Mouse (Mus musculus): ENCODE measurements at regions not wholly inside any gene's neighbourhood (a gene's known extent, or its start where the extent isn't known, plus 50 kb on each side); places are given as distances from the start of the nearest gene placed in this dataset.

DNA sequence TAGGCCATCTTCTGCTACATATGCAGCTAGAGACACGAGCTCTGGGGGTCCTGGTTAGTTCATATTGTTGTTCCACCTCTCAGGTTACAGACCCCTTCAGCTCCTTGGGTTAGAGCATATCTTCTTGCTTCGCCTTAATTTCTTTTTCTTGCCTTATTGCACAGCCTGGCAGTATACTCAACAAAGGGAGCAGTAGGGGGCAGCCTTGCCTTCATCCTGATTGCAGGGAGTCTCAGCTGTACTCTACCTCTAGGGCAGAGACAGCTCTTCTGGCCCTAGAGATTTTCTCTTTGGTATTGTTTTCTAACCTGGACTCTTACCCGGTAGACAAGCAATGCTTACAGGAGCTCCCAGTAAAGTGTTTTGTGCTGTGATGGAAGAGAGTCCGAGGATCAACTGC, 161.1 kb upstream of the Rpl34 start:
- ATAC-seq (ENCODE audit: low FRiP score) = no peak
- no peak overlapping the region for H3K4me2 ChIP-seq (replicated peaks; ENCODE audit: low read depth, low read length)
- no peak overlapping the region for H3K4me3 ChIP-seq (ENCODE audit: low read depth, low read length)
- H3K9me3 ChIP-seq (ENCODE audit: control insufficient read depth, low read length) = no peaks in the 10 kb centered on the region
- H3K27ac ChIP-seq (ENCODE audit: low read depth, low read length) = no peak overlapping the region
- H3K4me1 ChIP-seq (replicated peaks; ENCODE audit: control insufficient read depth, insufficient read depth, low read length) = no peaks in the 10 kb centered on the region
- DNase-seq (ENCODE audit: low spot score) = no peak
- no peak overlapping the region for H3K9ac ChIP-seq (ENCODE audit: low read depth, low read length)
- 83% methylated on average over 4 of the region's 4 CpGs for whole genome bisulfite sequencing
- H3K36me3 ChIP-seq (ENCODE audit: control insufficient read depth, insufficient read depth, low read length) = no peaks in the 10 kb centered on the region
- no peaks in the 10 kb centered on the region for H3K27me3 ChIP-seq (ENCODE audit: control insufficient read depth, insufficient read depth, low read length)

DNA sequence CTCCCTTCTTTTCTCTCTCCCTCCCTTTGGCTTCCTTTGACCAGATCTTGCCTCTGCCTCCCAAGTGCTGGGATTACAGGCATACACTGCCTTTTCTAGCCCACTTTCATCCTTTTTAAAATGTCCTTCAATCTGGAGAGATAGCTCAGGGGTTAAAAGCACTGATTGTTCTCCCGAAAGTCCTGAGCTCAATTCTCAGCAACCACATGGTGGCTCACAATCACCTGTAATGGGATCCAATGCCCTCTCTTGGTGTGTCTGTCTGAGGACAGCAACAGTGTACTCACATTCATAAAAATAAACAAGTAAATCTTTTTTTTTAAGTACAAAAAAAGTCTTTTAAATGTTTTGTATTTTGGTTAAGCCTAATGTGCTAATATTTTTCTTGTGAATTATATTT, 158.4 kb upstream of the Rpl34 start:
- DNase-seq (ENCODE audit: low spot score) = no peak
- ATAC-seq (ENCODE audit: low FRiP score) = no peak

GRCm38 (mm10) chr3:130887540-130888312, 157.5 kb upstream of the Rpl34 start:
- ATAC-seq (ENCODE audit: low FRiP score) = no peak

More for the DNA sequence above, 158.4 kb upstream of the Rpl34 start:
- Histone ChIP-seq H3K4me3 (ENCODE audit: low read depth, low read length) (no peak overlapping the region), H3K9ac (ENCODE audit: low read depth, low read length) (no peak overlapping the region), H3K4me1 (replicated peaks; ENCODE audit: control insufficient read depth, insufficient read depth, low read length) (no peaks in the 10 kb centered on the region), H3K36me3 (ENCODE audit: control insufficient read depth, insufficient read depth, low read length) (no peaks in the 10 kb centered on the region), H3K27ac (ENCODE audit: low read depth, low read length) (no peak overlapping the region), H3K27me3 (ENCODE audit: control insufficient read depth, insufficient read depth, low read length) (no peaks in the 10 kb centered on the region), H3K9me3 (ENCODE audit: control insufficient read depth, low read length) (no peaks in the 10 kb centered on the region), H3K4me2 (replicated peaks; ENCODE audit: low read depth, low read length) (no peak overlapping the region)
- 100% methylated on average over 1 of the region's 1 CpGs for WGBS

GRCm38 (mm10) chr3:130885974-130886373, 155.8 kb upstream of the Rpl34 start:
- no peak for DNase-seq (ENCODE audit: low spot score)
- no peaks in the 10 kb centered on the region for H3K36me3 ChIP-seq (ENCODE audit: control insufficient read depth, insufficient read depth, low read length)
- WGBS = 53% methylated on average over 6 of the region's 6 CpGs
- no peaks in the 10 kb centered on the region for H3K9me3 ChIP-seq (ENCODE audit: control insufficient read depth, low read length)
- H3K4me3 ChIP-seq (ENCODE audit: low read depth, low read length) = no peak overlapping the region
- no peak overlapping the region for H3K4me2 ChIP-seq (replicated peaks; ENCODE audit: low read depth, low read length)
- H3K9ac ChIP-seq (ENCODE audit: low read depth, low read length) = no peak overlapping the region
- no peaks in the 10 kb centered on the region for H3K4me1 ChIP-seq (replicated peaks; ENCODE audit: control insufficient read depth, insufficient read depth, low read length)
- ATAC-seq (ENCODE audit: low FRiP score) = no peak
- H3K27me3 ChIP-seq (ENCODE audit: control insufficient read depth, insufficient read depth, low read length) = no peaks in the 10 kb centered on the region
- H3K27ac ChIP-seq (ENCODE audit: low read depth, low read length) = no peak overlapping the region

More at GRCm38 (mm10) chr3:130887540-130888312, 157.5 kb upstream of the Rpl34 start:
- no peaks in the 10 kb centered on the region for H3K9me3 ChIP-seq (ENCODE audit: control insufficient read depth, low read length)
- H3K27me3 ChIP-seq (ENCODE audit: control insufficient read depth, insufficient read depth, low read length) = no peaks in the 10 kb centered on the region
- H3K27ac ChIP-seq (ENCODE audit: low read depth, low read length) = no peak overlapping the region
- H3K36me3 ChIP-seq (ENCODE audit: control insufficient read depth, insufficient read depth, low read length) = no peaks in the 10 kb centered on the region
- peak; percentile 27 for DNase-seq (ENCODE audit: low spot score)
- H3K4me2 ChIP-seq (replicated peaks; ENCODE audit: low read depth, low read length) = no peak overlapping the region
- no peak overlapping the region for H3K4me3 ChIP-seq (ENCODE audit: low read depth, low read length)
- H3K4me1 ChIP-seq (replicated peaks; ENCODE audit: control insufficient read depth, insufficient read depth, low read length) = no peaks in the 10 kb centered on the region
- WGBS = 85% methylated on average over 3 of the region's 3 CpGs
- H3K9ac ChIP-seq (ENCODE audit: low read depth, low read length) = no peak overlapping the region

GRCm38 (mm10) chr3:130884393-130884792, 154.2 kb upstream of the Rpl34 start:
- 89% methylated on average over 9 of the region's 9 CpGs for WGBS
- H3K36me3 ChIP-seq (ENCODE audit: control insufficient read depth, insufficient read depth, low read length) = no peaks in the 10 kb centered on the region
- H3K27ac ChIP-seq (ENCODE audit: low read depth, low read length) = no peak overlapping the region
- no peaks in the 10 kb centered on the region for H3K27me3 ChIP-seq (ENCODE audit: control insufficient read depth, insufficient read depth, low read length)
- no peak for ATAC-seq (ENCODE audit: low FRiP score)
- H3K4me1 ChIP-seq (replicated peaks; ENCODE audit: control insufficient read depth, insufficient read depth, low read length) = no peaks in the 10 kb centered on the region
- no peak overlapping the region for H3K9ac ChIP-seq (ENCODE audit: low read depth, low read length)
- DNase-seq (ENCODE audit: low spot score) = no peak
- H3K4me3 ChIP-seq (ENCODE audit: low read depth, low read length) = no peak overlapping the region
- no peak overlapping the region for H3K4me2 ChIP-seq (replicated peaks; ENCODE audit: low read depth, low read length)
- no peaks in the 10 kb centered on the region for H3K9me3 ChIP-seq (ENCODE audit: control insufficient read depth, low read length)

GRCm38 (mm10) chr3:130883928-130884327, 153.7 kb upstream of the Rpl34 start:
- no peaks in the 10 kb centered on the region for H3K4me1 ChIP-seq (replicated peaks; ENCODE audit: control insufficient read depth, insufficient read depth, low read length)
- H3K27me3 ChIP-seq (ENCODE audit: control insufficient read depth, insufficient read depth, low read length) = no peaks in the 10 kb centered on the region
- no peaks in the 10 kb centered on the region for H3K9me3 ChIP-seq (ENCODE audit: control insufficient read depth, low read length)
- H3K4me2 ChIP-seq (replicated peaks; ENCODE audit: low read depth, low read length) = no peak overlapping the region
- H3K27ac ChIP-seq (ENCODE audit: low read depth, low read length) = no peak overlapping the region
- H3K4me3 ChIP-seq (ENCODE audit: low read depth, low read length) = no peak overlapping the region
- WGBS = 76% methylated on average over 4 of the region's 4 CpGs
- H3K36me3 ChIP-seq (ENCODE audit: control insufficient read depth, insufficient read depth, low read length) = no peaks in the 10 kb centered on the region
- ATAC-seq (ENCODE audit: low FRiP score) = no peak
- no peak overlapping the region for H3K9ac ChIP-seq (ENCODE audit: low read depth, low read length)
- no peak for DNase-seq (ENCODE audit: low spot score)

DNA sequence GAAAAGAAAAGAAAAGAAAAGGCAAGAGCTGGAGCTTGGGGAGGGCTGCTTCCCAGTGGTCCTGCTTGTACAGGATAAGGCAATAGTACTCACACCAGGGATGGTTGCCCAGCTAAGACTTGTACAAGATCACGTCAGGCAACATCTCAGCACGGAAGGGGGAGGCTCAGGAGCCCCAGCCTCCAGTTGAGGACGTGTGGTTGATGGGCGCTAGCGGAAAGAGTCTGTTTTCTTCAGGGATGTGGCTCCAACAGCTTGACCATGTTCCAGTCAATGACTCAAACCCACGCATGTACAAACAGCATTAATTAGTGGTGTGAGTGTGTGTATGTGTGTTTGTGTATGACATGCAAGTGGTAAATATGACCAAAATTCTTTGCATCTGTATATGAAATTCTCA, 153.1 kb upstream of the Rpl34 start:
- Histone ChIP-seq H3K27ac (ENCODE audit: low read depth, low read length) (no peak overlapping the region), H3K4me1 (replicated peaks; ENCODE audit: control insufficient read depth, insufficient read depth, low read length) (no peaks in the 10 kb centered on the region), H3K4me3 (ENCODE audit: low read depth, low read length) (no peak overlapping the region), H3K27me3 (ENCODE audit: control insufficient read depth, insufficient read depth, low read length) (no peaks in the 10 kb centered on the region), H3K9me3 (ENCODE audit: control insufficient read depth, low read length) (no peaks in the 10 kb centered on the region), H3K9ac (ENCODE audit: low read depth, low read length) (no peak overlapping the region), H3K4me2 (replicated peaks; ENCODE audit: low read depth, low read length) (no peak overlapping the region), H3K36me3 (ENCODE audit: control insufficient read depth, insufficient read depth, low read length) (no peaks in the 10 kb centered on the region)
- DNase-seq (ENCODE audit: low spot score) (no peak), ATAC-seq (ENCODE audit: low FRiP score) (no peak)
- WGBS = 92% methylated on average over 6 of the region's 6 CpGs

- no peak overlapping the region for H3K4me2 ChIP-seq (replicated peaks; ENCODE audit: low read depth, low read length)
- H3K9me3 ChIP-seq (ENCODE audit: control insufficient read depth, low read length) = no peaks in the 10 kb centered on the region
- H3K4me1 ChIP-seq (replicated peaks; ENCODE audit: control insufficient read depth, insufficient read depth, low read length) = no peaks in the 10 kb centered on the region
- no peaks in the 10 kb centered on the region for H3K27me3 ChIP-seq (ENCODE audit: control insufficient read depth, insufficient read depth, low read length)
- ATAC-seq (ENCODE audit: low FRiP score) (no peak), DNase-seq (ENCODE audit: low spot score) (no peak)
- no peak overlapping the region for H3K4me3 ChIP-seq (ENCODE audit: low read depth, low read length)
- H3K27ac ChIP-seq (ENCODE audit: low read depth, low read length) = no peak overlapping the region
- no peak overlapping the region for H3K9ac ChIP-seq (ENCODE audit: low read depth, low read length)
- H3K36me3 ChIP-seq (ENCODE audit: control insufficient read depth, insufficient read depth, low read length) = no peaks in the 10 kb centered on the region
- 74% methylated on average over 6 of the region's 6 CpGs for WGBS
These were observed 150.3 kb upstream of the Rpl34 start for GRCm38 (mm10) chr3:130880482-130880881.

- 82% methylated on average over 8 of the region's 8 CpGs for WGBS
These were observed 149.3 kb upstream of the Rpl34 start for GRCm38 (mm10) chr3:130879463-130879862.

More at GRCm38 (mm10) chr3:130879463-130879862, 149.3 kb upstream of the Rpl34 start:
- no peak overlapping the region for H3K9ac ChIP-seq (ENCODE audit: low read depth, low read length)
- no peak for ATAC-seq (ENCODE audit: low FRiP score)
- DNase-seq (ENCODE audit: low spot score) = no peak
- H3K4me1 ChIP-seq (replicated peaks; ENCODE audit: control insufficient read depth, insufficient read depth, low read length) = no peaks in the 10 kb centered on the region
- no peak overlapping the region for H3K4me2 ChIP-seq (replicated peaks; ENCODE audit: low read depth, low read length)
- no peaks in the 10 kb centered on the region for H3K36me3 ChIP-seq (ENCODE audit: control insufficient read depth, insufficient read depth, low read length)
- H3K4me3 ChIP-seq (ENCODE audit: low read depth, low read length) = no peak overlapping the region
- no peaks in the 10 kb centered on the region for H3K27me3 ChIP-seq (ENCODE audit: control insufficient read depth, insufficient read depth, low read length)
- no peak overlapping the region for H3K27ac ChIP-seq (ENCODE audit: low read depth, low read length)
- no peaks in the 10 kb centered on the region for H3K9me3 ChIP-seq (ENCODE audit: control insufficient read depth, low read length)
